Mouse (Mus musculus) liver, adult 2 months (tissue): ENCODE results near the gene Crybg1.

Experiments used
- CTCF ChIP-seq: fragments of 200-500 bp; IDR thresholded peaks from 2 replicates; pipeline ENCODE4 v1.5.1; 2011; ENCODE audit warnings: low read depth, low read length, control low read depth
- POLR2A ChIP-seq: fragments of 200-500 bp; IDR thresholded peaks from 2 replicates; pipeline ENCODE4 v1.6.1; 2011; ENCODE audit warnings: low read length, control low read depth; ENCODE audit not compliant: insufficient read depth; ENCODE audit errors: extremely low read depth

DNA sequence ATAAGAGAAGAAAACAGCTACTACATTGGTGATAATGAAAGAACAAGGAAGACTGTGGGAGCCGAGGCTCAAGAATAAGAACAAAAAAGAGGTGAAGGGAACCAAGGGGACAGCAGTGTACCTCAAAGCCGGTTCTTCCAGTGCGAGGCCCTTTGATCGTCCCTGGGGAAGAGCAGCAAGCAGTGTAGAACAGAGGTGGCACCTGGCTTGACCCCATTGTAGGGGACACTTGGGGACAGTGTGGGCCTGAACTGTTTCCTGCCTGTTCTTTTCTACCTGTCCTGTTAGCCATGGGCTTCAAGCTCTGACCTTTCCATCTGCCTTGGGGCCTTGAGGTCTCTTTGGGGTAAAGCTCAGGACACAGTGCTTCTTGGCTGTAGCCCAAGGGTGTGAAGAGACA lies 85.7 kb downstream of the Crybg1 start:
- TF ChIP-seq CTCF (no peak), POLR2A (no peak)
